Mouse (Mus musculus) B cell, adult 62 days (primary cell): ENCODE measurements around the gene B9d2. TPM values are rescaled to one million over a fixed set of nuclear protein-coding genes. Genes with fewer than 3 reads are reported as not detected.

Experiments used
- total RNA-seq: library from RNA; stranded (reverse); gene quantifications from 4 replicates; pipeline ENCODE4 v1.2.4, GENCODE M21; 2023

B9d2 gene
- 48.3 to 59.9 TPM (median 52.5 TPM) in 4 replicates for total RNA-seq

DNA sequence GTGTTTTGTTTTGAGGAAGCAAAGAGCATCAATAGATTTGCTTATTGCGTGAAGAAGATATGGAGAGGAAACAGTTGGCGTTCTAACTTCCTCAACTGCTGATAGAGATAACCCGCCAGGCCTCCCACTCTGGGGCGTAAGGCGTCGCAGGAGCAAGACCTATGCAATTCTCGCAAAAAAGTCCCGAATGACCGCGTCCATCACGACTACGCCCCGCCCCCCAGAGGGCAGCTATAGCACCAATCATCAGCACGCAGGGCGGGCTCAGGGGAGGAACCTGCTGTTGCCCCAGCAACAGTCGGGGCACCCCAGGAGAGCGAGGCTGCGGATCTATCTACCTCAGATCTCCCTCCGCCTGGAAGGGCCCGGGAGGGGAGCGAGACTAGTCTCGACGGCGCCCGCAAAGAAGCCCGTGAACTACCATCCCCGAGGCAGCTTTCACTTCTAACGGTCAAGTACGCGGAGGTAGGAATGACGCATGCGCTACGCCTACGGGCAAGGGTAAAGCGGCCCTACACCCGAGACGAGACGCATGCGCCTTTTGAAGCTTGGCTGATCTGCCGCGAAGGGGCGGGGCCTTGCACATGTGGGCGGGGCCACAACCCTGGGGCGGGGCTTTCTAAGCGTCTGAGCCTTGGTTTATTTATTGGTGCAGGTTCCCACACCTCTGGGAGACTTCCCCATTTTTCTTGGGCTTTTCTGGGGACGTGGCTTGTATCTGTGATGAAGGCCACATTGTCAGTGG is at the start of gene B9d2:
Gene B9d2 (plus strand): TSS at position 267 of the 745 bp plus-strand sequence.

GRCm38 (mm10) chr7:25658657-25659472 is 21.7 kb upstream of the B9d2 start, which contains the start of the genes Bckdha and Exosc5:
TSS of gene Bckdha (minus strand) at chr7:25658981.
TSS of gene Exosc5 (plus strand) at chr7:25659164.

GRCm38 (mm10) chr7:25674719-25675300 is 5.8 kb upstream of the B9d2 start, which contains the start of gene Tmem91:
TSS of gene Tmem91 (minus strand) at chr7:25675166.

GRCm38 (mm10) chr7:25686680-25687531 is 6.3 kb downstream of the B9d2 start, which contains the start of gene Tgfb1:
TSS of gene Tgfb1 (plus strand) at chr7:25687002.

GRCm38 (mm10) chr7:25718788-25719417 is 38.3 kb downstream of the B9d2 start, which contains the start of gene Ccdc97:
TSS of gene Ccdc97 (minus strand) at chr7:25719088.

Other genes starting within 250 kb of the B9d2 start
- gene Ceacam1, start 203.2 kb upstream of the B9d2 start, total RNA-seq: 42.2 to 47.3 TPM (median 44.1 TPM) in 4 replicates
- gene Ceacam2, start 140.9 kb upstream of the B9d2 start, total RNA-seq: 8.2 to 9.3 TPM (median 8.7 TPM) in 4 replicates
- gene Erich4, start 64.9 kb upstream of the B9d2 start, total RNA-seq: not detected in 4 replicates
- gene Dmac2, start 61.4 kb upstream of the B9d2 start, total RNA-seq: 84.1 to 109 TPM (median 97.4 TPM) in 4 replicates
- 25.0 to 35.4 TPM (median 32.0 TPM) in 4 replicates for gene B3gnt8, start 54.1 kb upstream of the B9d2 start, total RNA-seq
- gene Bckdha, start 21.8 kb upstream of the B9d2 start, total RNA-seq: 38.2 to 60.5 TPM (median 45.8 TPM) in 4 replicates
- 59.4 to 78.7 TPM (median 71.0 TPM) in 4 replicates for gene Exosc5, start 21.6 kb upstream of the B9d2 start, total RNA-seq
- 0.66 to 1.9 TPM in 2 of 4 replicates, not detected in the others for gene Tmem91, start 5.6 kb upstream of the B9d2 start, total RNA-seq
- gene Tgfb1, start 6.2 kb downstream of the B9d2 start, total RNA-seq: 295 to 306 TPM (median 301 TPM) in 4 replicates
- 87.8 to 110 TPM (median 97.9 TPM) in 4 replicates for gene Ccdc97, start 38.3 kb downstream of the B9d2 start, total RNA-seq
- 214 to 224 TPM (median 219 TPM) in 4 replicates for gene Hnrnpul1, start 74.0 kb downstream of the B9d2 start, total RNA-seq
- 5.7 to 12.4 TPM (median 6.8 TPM) in 4 replicates for gene Axl, start 107.9 kb downstream of the B9d2 start, total RNA-seq
- gene Cyp2s1, start 136.1 kb downstream of the B9d2 start, total RNA-seq: 0.20 TPM in 1 of 4 replicates, not detected in the others
- not detected in 4 replicates for gene Cyp2b10, start 216.8 kb downstream of the B9d2 start, total RNA-seq